Mouse (Mus musculus) inflammation-experienced regulatory T-cells, adult 16 weeks (primary cell): ENCODE measurements around the gene Ndufaf7. TPM values are rescaled to one million over a fixed set of nuclear protein-coding genes. Genes with fewer than 3 reads are reported as not detected.

Source experiments
- polyA plus RNA-seq: library from polyadenylated mRNA; unstranded; fragments of 100-300 nt; shearing (Covaris generic); gene quantifications from one replicate; pipeline ENCODE4 v1.2.1, GENCODE M21; 2017

Ndufaf7 gene
- polyA plus RNA-seq, result 53.7 TPM

DNA sequence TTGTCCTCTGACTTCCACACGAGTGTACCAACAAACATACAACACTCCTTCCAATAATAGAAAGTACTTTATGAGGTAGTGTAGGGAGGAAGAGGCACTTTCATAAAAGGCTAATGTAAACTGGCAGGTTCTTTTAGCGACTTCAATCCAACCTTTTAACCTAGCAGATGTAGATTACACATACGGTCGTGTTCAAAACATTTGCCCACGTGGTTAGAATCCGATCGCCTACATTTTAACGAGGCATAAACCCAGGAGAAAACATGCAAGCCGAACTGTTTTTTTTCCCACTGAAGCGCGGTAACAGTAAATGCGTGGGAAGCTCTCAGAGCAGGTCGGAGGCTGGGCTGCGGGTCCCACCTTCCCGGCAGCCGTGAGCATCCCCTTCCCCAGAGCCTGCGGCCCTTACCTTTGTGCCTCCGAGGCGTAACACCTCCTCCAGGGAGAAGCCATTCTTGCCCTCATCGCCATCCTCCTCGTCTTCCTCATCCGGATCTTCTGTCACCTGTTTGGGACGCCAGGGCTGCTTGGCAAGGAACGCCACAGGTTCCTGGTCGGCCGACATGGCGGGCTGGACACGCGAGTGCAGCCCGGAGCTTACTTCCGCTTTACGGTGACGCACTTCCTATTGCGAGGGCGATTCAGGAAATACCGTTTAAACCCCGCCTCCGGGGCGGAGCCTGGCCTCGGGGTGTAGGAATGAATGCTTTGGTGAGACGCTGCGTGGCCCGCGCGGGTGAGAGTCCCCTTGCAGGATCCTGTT lies at the start of gene Ndufaf7, which contains the start of gene Cebpz:
Gene Ndufaf7, plus strand, starts transcription at position 671 of the 763 bp plus-strand sequence.
Gene Cebpz, minus strand, starts transcription at position 601 of the 763 bp plus-strand sequence.

GRCm38 (mm10) chr17:78906892-78907291 lies 30.0 kb upstream of the Ndufaf7 start, which contains the start of gene Sult6b1:
Gene Sult6b1, minus strand, starts transcription at chr17:78906992.

GRCm38 (mm10) chr17:78916369-78916813 lies 20.5 kb upstream of the Ndufaf7 start, which contains the start of gene Cebpzos:
Gene Cebpzos, plus strand, starts transcription at chr17:78916500.

Other genes with a start within 250 kb of the Ndufaf7 start
- gene Strn, start 199.9 kb upstream of the Ndufaf7 start, polyA plus RNA-seq, result 11.8 TPM
- gene Heatr5b, start 101.8 kb upstream of the Ndufaf7 start, polyA plus RNA-seq, result 32.6 TPM
- gene Gpatch11, start 101.6 kb upstream of the Ndufaf7 start, polyA plus RNA-seq, result 99.6 TPM
- gene Eif2ak2, start 54.6 kb upstream of the Ndufaf7 start, polyA plus RNA-seq, result 27.8 TPM
- 0.48 TPM for gene Sult6b1, start 30.1 kb upstream of the Ndufaf7 start, polyA plus RNA-seq
- gene Cebpzos, start 20.6 kb upstream of the Ndufaf7 start, polyA plus RNA-seq, result 74.0 TPM
- 97.2 TPM for gene Cebpz, start 70 bp upstream of the Ndufaf7 start, polyA plus RNA-seq
- gene Prkd3, start 83.7 kb downstream of the Ndufaf7 start, polyA plus RNA-seq, result 15.0 TPM
- 1.3 TPM for gene Qpct, start 114.8 kb downstream of the Ndufaf7 start, polyA plus RNA-seq